Mouse (Mus musculus) R1 (cell line): ENCODE measurements around the gene Aste1.

Experiments used
- DNase-seq: peaks from one replicate; pipeline ENCODE4 v3.0.0-alpha.2; 2018; ENCODE audit warnings: low read depth, low spot score

Gene Aste1

DNA sequence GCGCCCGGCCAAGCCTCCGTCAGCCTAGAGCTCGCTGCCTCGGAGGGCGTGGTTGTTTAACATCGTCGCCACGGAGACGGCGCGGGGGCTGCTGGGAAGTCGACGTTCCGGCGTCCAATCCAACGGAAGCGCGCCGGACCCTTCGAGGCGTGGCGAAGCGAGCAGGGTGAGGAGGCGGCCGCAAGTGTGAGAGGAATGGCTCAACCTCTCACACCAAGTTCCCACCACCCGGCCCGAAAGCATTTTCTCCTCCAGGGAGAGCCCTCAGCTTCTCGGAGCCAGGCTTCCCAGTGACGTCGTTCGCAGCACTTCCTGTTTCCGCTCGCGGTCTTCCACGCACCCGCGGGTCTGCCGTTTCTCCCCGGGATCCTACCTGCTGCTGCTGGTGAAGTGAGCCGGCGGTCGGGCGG, at the start of gene Aste1, which contains the start of gene Nek11:
Gene Aste1, plus strand, starts transcription at position 175 of the 410 bp plus-strand sequence.
Gene Nek11, minus strand, starts transcription at position 307 of the 410 bp plus-strand sequence.
- DNase-seq, result peak; percentile 97

DNA sequence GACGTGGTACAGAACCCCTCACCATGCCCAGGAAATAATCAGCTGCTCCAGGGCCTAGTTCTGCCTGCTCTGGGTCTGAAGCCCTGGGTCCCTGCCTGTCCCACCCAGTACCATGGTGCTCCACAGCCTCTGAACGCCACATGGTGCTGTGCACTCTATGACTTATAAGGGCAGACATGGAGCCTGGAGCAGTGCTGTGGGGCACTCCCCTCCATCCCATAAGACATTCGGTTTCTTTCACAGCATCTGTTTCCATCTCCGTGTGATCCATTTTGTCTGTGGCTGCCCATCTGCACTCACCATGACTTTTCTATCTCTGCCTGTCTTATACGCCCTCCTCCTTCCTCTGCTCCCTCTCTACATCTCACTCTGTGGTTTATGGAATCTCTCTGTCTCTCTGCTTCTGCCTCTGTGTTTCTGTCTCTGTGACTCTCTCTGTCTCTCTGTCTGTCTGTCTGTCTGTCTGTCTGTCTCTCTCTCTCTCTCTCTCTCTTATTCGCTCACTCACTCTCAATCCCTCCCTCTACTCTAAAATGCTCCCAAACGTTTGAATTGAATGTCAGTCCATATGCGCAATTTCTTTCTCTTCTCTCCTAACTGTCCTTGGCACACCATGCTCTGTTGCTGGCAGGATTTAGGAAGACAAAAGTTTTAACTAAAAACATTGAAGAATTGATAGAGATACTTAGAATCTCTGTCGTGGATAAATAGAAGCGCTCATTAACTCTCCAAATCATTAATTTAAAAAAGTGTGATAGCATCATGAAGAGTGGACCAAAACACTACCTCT, 46.8 kb upstream of the Aste1 start:
- no peak for DNase-seq

- no peak for DNase-seq
Measured at GRCm38 (mm10) chr9:105349034-105349433, 46.2 kb upstream of the Aste1 start.

GRCm38 (mm10) chr9:105362181-105362580, 33.0 kb upstream of the Aste1 start:
- no peak for DNase-seq

GRCm38 (mm10) chr9:105363520-105364231, 31.5 kb upstream of the Aste1 start:
- DNase-seq, result no peak

GRCm38 (mm10) chr9:105366199-105366598, 29.0 kb upstream of the Aste1 start:
- DNase-seq, result no peak

GRCm38 (mm10) chr9:105368605-105369004, 26.6 kb upstream of the Aste1 start:
- no peak for DNase-seq

DNA sequence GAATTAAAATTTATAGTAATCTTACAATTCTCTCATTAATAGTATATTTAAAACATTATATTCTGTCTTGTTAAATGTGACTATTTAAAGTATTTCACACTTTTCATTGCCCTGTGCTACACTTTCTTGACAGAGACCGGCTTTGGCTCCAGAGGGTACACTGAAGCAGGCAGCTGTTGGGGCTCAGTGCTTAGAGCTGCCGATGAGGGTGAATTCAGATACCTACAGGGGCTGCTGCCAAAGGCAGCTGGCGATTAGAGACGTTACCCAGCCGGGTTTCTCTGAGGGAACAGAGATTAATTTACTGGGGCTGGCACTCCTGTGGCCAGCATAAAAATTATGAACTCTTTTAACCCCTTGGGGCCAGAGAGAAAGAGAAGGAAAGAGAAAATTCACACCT, 20.8 kb upstream of the Aste1 start:
- no peak for DNase-seq

- no peak for DNase-seq
Measured at GRCm38 (mm10) chr9:105376411-105376810, 18.8 kb upstream of the Aste1 start.

- no peak for DNase-seq
Measured at GRCm38 (mm10) chr9:105376954-105377530, 18.1 kb upstream of the Aste1 start.

DNA sequence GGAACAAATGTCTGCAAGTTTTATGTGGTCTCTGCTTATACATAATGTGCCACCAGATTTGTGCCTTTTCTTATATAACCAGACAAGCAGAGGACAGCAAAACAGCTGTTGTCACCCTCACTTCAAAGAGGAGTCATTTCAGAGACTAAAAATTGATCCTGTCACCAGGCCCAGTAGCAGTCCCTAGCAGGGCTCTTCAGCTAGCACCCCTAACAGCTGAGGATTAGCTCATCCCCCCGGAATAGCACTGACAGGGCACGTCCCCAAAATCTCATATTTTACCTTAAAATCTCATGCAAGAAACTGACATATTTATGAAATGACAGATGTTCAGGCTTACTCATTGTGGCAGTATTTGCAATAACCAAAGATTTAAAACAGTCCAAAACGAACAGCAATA, 17.6 kb upstream of the Aste1 start:
- no peak for DNase-seq

- DNase-seq, result no peak
Measured at GRCm38 (mm10) chr9:105379533-105380145, 15.6 kb upstream of the Aste1 start.

- DNase-seq, result no peak
Measured at GRCm38 (mm10) chr9:105387403-105387802, 7.8 kb upstream of the Aste1 start.

GRCm38 (mm10) chr9:105389289-105389688, 5.9 kb upstream of the Aste1 start:
- DNase-seq, result peak; percentile 63

- DNase-seq, result peak; percentile 81
Measured at GRCm38 (mm10) chr9:105390616-105391015, 4.6 kb upstream of the Aste1 start.

DNA sequence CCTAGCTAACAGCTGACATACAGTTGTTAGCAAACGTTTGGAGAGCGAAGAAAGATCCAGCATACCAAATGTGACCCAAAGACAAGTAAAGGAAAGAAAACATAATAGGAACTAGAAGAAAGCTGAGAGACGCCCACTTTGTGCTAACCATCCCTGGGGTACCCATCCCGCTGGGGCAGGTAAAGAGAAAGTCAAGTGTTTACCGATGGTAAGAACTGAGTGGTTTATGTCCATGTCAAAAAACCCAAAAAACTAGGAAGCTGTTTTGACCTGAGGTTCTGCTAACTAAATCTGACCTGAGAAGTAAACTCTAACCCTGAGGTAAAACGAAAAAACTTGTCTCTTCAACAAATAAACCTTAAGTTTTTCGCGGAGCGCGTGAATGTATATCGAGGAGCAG, 472 bp upstream of the Aste1 start:
- DNase-seq, result no peak

GRCm38 (mm10) chr9:105408549-105408948, 13.4 kb downstream of the Aste1 start:
- DNase-seq, result no peak

- no peak for DNase-seq
Measured at GRCm38 (mm10) chr9:105459032-105459431, 63.8 kb downstream of the Aste1 start.

GRCm38 (mm10) chr9:105461496-105461895, 66.3 kb downstream of the Aste1 start:
- DNase-seq, result no peak
